Mouse (Mus musculus): Measurements from ENCODE around the gene Rnf186. TPM values are rescaled to one million over a fixed set of nuclear protein-coding genes. Genes with fewer than 3 reads are reported as not detected.

Gene Rnf186
- polyA plus RNA-seq (2015; fragmentation: Nextera tagmentation; extraction: Ambion mirVana), result 6.3 and 8.2 TPM in 2 replicates

GRCm38 (mm10) chr4:138966866-138967265, at the start of gene Rnf186:
TSS of gene Rnf186 (plus strand) at chr4:138967112.
- 75% methylated on average over 13 of the region's 13 CpGs for WGBS
- no peaks in the 10 kb centered on the region for H3K36me3 ChIP-seq
- no peaks in the 10 kb centered on the region for H3K9me3 ChIP-seq (replicated peaks)
- peak within 1 kb of the TSS; percentile 36 for H3K4me2 ChIP-seq
- H3K9ac ChIP-seq, result no peak within 1 kb of the TSS
- peaks cover 39% of the 10 kb centered on the region for H3K4me1 ChIP-seq
- peak within 1 kb of the TSS; percentile 15 for H3K4me3 ChIP-seq (replicated peaks)
- 0 out of 2 replicates have a peak, but pooled peaks have one; percentile 55 for ATAC-seq (replicated peaks; ENCODE audit: low FRiP score)
- H3K27ac ChIP-seq, result peak within 1 kb of the TSS; percentile 85
- H3K27me3 ChIP-seq, result no peaks in the 10 kb centered on the region

DNA sequence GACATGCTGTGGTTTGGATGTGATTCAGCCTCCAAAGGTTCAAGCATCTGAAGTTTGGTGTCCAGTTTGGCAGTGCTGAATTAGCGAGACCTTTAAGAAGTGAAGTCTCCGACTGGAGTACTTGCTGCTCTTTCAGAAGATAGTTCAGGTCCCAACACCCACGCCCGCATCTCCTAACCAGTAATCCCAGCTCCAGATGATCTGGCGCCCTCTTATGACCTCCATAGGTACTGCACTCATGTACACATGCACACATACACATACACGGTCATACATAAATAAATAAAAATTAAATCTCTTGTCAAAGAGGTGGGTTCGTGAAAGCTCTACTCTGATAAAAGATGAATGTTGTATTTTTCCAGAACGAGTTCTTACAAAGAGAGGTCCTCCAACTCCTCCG, 49.6 kb upstream of the Rnf186 start:
- Histone ChIP-seq H3K4me3 (replicated peaks) (no peak overlapping the region), H3K27ac (no peak overlapping the region), H3K9ac (no peak overlapping the region), H3K27me3 (peaks cover 9% of the 10 kb centered on the region; the same call in 1 of the 2 replicates), H3K4me1 (peaks cover 20% of the 10 kb centered on the region), H3K4me2 (no peak overlapping the region), H3K9me3 (replicated peaks) (no peaks in the 10 kb centered on the region), H3K36me3 (no peaks in the 10 kb centered on the region)
- 84% methylated on average over 9 of the region's 9 CpGs for WGBS
- no peak for ATAC-seq (replicated peaks; ENCODE audit: low FRiP score)

- Histone ChIP-seq H3K27ac (no peak overlapping the region), H3K4me3 (replicated peaks) (peak overlapping the region; percentile 28), H3K36me3 (no peaks in the 10 kb centered on the region), H3K4me1 (peaks cover 11% of the 10 kb centered on the region), H3K9me3 (replicated peaks) (no peaks in the 10 kb centered on the region), H3K4me2 (peak overlapping the region; percentile 56), H3K27me3 (peaks cover 14% of the 10 kb centered on the region), H3K9ac (no peak overlapping the region)
- no peak for ATAC-seq (replicated peaks; ENCODE audit: low FRiP score)
- WGBS, result 39% methylated on average over 20 of the region's 20 CpGs
Measured at GRCm38 (mm10) chr4:138921254-138922130, 45.4 kb upstream of the Rnf186 start.

DNA sequence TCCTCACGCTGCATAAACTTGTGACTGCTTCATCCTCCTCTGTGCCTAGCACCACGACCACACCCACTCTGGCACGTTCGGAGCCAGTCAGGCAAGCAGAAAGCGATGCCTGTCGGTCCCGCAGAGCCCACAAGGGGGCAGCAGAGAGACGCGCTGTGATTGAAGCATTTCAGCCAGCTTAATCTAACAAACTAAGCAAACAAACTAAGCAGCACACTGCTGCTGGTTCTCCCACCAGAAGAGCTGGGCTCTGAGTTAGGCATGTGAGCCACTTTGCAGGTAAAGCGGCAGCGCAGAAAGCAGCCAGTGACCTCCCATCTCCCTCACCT, 44.8 kb upstream of the Rnf186 start:
- peak; percentile 36; the same call in 1 of the 2 replicates for ATAC-seq (replicated peaks; ENCODE audit: low FRiP score)
- Histone ChIP-seq H3K27me3 (peaks cover 14% of the 10 kb centered on the region), H3K4me3 (replicated peaks) (peak overlapping the region; percentile 28)

DNA sequence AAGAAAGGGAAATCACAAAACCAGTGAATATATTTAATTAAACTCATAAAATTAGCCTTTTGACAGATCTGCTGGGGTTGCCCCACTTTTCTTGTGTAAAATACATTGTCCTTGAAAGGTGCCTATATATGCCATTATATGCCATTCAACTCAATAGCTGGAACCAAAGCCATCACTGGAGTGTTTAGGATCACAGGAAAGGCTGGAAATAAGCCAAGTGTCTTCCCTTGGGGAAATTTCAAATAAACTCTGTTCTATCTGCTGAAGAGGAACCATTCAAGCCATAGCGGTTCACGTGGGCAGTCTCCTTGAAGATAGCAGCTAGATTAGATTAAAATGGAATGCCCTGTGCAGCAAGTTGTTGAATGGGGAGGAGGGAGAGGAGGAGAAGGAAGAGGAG, 41.4 kb upstream of the Rnf186 start:
- ATAC-seq (replicated peaks; ENCODE audit: low FRiP score), result no peak
- Histone ChIP-seq H3K4me3 (replicated peaks) (no peak overlapping the region), H3K4me1 (peaks cover 11% of the 10 kb centered on the region), H3K9me3 (replicated peaks) (no peaks in the 10 kb centered on the region), H3K4me2 (no peak overlapping the region), H3K27ac (no peak overlapping the region), H3K36me3 (no peaks in the 10 kb centered on the region), H3K27me3 (peaks cover 14% of the 10 kb centered on the region), H3K9ac (no peak overlapping the region)
- 68% methylated on average over 2 of the region's 2 CpGs for WGBS

More for the DNA sequence above, 44.8 kb upstream of the Rnf186 start:
- peaks cover 11% of the 10 kb centered on the region for H3K4me1 ChIP-seq
- no peaks in the 10 kb centered on the region for H3K9me3 ChIP-seq (replicated peaks)
- WGBS, result 1% methylated on average over 11 of the region's 11 CpGs
- H3K4me2 ChIP-seq, result peak overlapping the region; percentile 56
- no peak overlapping the region for H3K9ac ChIP-seq
- H3K27ac ChIP-seq, result no peak overlapping the region
- H3K36me3 ChIP-seq, result no peaks in the 10 kb centered on the region

DNA sequence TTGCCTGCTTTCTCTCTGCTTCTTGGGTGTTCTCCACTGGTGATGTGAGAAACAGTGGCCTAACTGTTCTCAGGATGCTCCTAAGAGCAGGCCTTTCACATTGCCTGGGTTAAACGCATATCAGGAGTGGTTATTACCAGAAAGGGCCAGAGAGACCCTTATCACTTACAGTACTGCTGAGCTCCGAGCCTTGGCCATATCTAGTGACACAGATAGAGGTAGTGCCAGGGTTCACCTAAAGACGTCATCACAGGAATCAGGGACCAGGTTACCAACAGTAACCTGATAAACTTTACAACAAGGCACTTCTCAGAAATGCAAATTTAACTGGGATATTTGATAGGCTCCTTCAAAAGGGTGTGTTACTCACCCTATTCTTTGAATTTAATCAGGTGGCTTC, 33.0 kb upstream of the Rnf186 start:
- H3K4me1 ChIP-seq, result peaks cover 6% of the 10 kb centered on the region
- no peak for ATAC-seq (replicated peaks; ENCODE audit: low FRiP score)
- no peak overlapping the region for H3K4me2 ChIP-seq
- WGBS, result 62% methylated on average over 3 of the region's 3 CpGs
- no peaks in the 10 kb centered on the region for H3K27me3 ChIP-seq
- H3K9me3 ChIP-seq (replicated peaks), result no peaks in the 10 kb centered on the region
- no peak overlapping the region for H3K4me3 ChIP-seq (replicated peaks)
- H3K27ac ChIP-seq, result no peak overlapping the region
- no peaks in the 10 kb centered on the region for H3K36me3 ChIP-seq
- H3K9ac ChIP-seq, result no peak overlapping the region

DNA sequence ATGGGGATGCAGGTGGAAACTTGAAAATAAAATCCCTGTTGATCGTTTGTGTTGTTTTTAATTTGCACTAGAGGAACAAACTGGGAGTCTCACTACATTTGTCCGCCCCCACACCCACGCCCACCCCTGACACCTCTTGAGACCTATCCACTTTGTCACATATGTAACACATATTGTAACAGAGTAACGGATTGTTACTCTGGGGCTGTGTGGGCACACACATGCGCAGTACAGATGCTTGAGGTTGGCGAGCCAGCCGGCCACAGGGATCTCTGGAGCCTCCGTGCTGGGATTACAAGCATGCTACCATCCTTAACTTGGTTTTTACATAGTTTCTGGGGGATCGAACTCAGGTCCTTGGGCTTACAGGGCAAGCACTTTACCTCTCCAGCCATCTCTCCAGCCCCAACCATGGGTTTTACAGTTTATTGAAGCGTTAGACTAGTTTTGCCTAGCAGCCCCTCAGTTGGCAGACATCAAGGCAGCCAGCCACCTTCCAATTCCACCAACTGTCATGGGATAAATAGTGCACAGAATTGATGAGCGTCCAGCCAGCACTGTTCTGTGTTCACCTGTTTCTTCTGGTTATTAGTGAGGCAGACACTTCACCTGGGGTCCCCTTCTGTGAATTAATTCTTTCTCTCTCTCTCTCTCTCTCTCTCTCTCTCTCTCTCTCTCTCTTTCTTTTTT, 32.3 kb upstream of the Rnf186 start:
- no peaks in the 10 kb centered on the region for H3K27me3 ChIP-seq
- H3K9ac ChIP-seq, result no peak overlapping the region
- H3K27ac ChIP-seq, result no peak overlapping the region
- H3K4me2 ChIP-seq, result no peak overlapping the region
- no peak overlapping the region for H3K4me3 ChIP-seq (replicated peaks)
- H3K9me3 ChIP-seq (replicated peaks), result no peaks in the 10 kb centered on the region
- WGBS, result 82% methylated on average over 11 of the region's 11 CpGs
- peaks cover 13% of the 10 kb centered on the region for H3K4me1 ChIP-seq
- no peaks in the 10 kb centered on the region for H3K36me3 ChIP-seq
- no peak for ATAC-seq (replicated peaks; ENCODE audit: low FRiP score)

DNA sequence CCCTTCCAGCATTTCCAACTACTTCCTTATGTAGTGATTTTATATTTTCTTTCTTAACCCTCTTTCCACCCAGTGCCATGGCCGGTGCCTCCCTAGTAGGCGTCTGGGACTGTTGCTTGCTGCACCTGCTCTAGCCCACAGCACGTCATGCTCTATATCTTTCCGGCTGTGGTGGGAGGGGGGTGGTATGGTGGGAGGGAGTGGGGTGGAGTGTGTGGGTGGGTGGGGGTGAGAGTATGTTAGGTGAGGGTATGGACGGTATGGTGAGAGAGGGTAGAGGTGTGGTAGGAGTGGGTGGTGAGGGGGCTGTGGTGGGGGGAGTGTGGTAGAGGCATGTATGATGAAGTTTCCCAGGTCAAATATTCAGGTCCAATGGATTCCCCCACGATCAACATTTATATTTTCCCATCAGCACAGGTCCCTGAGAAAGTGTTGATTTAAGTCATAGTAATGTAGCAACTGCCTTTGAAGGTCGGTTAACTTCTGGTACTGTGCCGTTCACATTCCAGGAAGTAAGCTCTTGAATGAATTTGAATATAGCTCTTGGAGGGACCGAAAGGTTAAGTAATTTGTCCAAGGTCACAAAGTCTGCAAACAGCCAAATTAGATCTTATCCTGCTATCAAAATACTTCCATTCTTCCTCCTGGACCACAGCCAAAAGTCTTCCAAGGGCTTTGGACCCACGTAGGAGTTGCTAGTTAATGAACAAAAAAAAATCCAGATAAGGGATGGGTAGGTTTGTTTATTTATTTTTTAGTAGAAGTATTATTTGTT, 28.2 kb upstream of the Rnf186 start:
- 37% methylated on average over 10 of the region's 10 CpGs for WGBS
- peaks cover 35% of the 10 kb centered on the region for H3K4me1 ChIP-seq
- no peak overlapping the region for H3K4me2 ChIP-seq
- H3K27me3 ChIP-seq, result no peaks in the 10 kb centered on the region
- H3K27ac ChIP-seq, result peak overlapping the region; percentile 57
- H3K9ac ChIP-seq, result no peak overlapping the region
- no peaks in the 10 kb centered on the region for H3K36me3 ChIP-seq
- no peak overlapping the region for H3K4me3 ChIP-seq (replicated peaks)
- peak; percentile 43; the same call in 1 of the 2 replicates for ATAC-seq (replicated peaks; ENCODE audit: low FRiP score)
- H3K9me3 ChIP-seq (replicated peaks), result no peaks in the 10 kb centered on the region

- H3K4me3 ChIP-seq (replicated peaks), result no peak overlapping the region
- no peak overlapping the region for H3K9ac ChIP-seq
- no peak for ATAC-seq (replicated peaks; ENCODE audit: low FRiP score)
- H3K9me3 ChIP-seq (replicated peaks), result no peaks in the 10 kb centered on the region
- no peaks in the 10 kb centered on the region for H3K27me3 ChIP-seq
- H3K4me2 ChIP-seq, result no peak overlapping the region
- peaks cover 38% of the 10 kb centered on the region for H3K4me1 ChIP-seq
- WGBS, result 69% methylated on average over 4 of the region's 4 CpGs
- peak overlapping the region; percentile 57; the same call in 1 of the 2 replicates for H3K27ac ChIP-seq
- H3K36me3 ChIP-seq, result no peaks in the 10 kb centered on the region
Measured at GRCm38 (mm10) chr4:138939481-138939880, 27.4 kb upstream of the Rnf186 start.

GRCm38 (mm10) chr4:138941401-138941800, 25.5 kb upstream of the Rnf186 start:
- ATAC-seq (replicated peaks; ENCODE audit: low FRiP score), result no peak
- Histone ChIP-seq H3K4me2 (no peak overlapping the region), H3K36me3 (no peaks in the 10 kb centered on the region), H3K9me3 (replicated peaks) (no peaks in the 10 kb centered on the region), H3K4me1 (peaks cover 38% of the 10 kb centered on the region), H3K27me3 (no peaks in the 10 kb centered on the region), H3K27ac (peak overlapping the region; percentile 80), H3K4me3 (replicated peaks) (no peak overlapping the region), H3K9ac (no peak overlapping the region)
- WGBS, result 19% methylated on average over 7 of the region's 7 CpGs

DNA sequence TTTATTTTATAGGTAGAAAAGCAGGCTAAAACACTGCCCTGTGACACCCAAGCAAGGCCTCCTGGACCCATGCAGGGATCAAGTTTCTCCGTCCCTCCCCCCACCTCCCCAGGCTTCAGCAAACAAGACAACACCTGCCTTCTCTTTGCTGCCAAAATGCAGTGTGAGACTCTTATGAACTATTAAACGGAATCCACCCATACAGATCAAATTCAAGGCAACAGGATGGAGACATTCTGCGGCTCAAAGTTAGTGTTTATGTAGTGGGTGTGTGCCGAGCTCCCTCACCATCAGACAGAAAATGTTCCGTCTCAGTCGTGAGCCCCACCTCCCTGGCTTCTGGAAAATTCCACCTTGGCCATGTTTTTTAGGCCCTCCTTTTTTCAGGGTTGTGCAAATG, 24.9 kb upstream of the Rnf186 start:
- 0 out of 2 replicates have a peak, but pooled peaks have one; percentile 31 for ATAC-seq (replicated peaks; ENCODE audit: low FRiP score)
- 17% methylated on average over 6 of the region's 6 CpGs for WGBS
- H3K4me2 ChIP-seq, result no peak overlapping the region
- H3K36me3 ChIP-seq, result no peaks in the 10 kb centered on the region
- no peaks in the 10 kb centered on the region for H3K9me3 ChIP-seq (replicated peaks)
- peak overlapping the region; percentile 80 for H3K27ac ChIP-seq
- peaks cover 38% of the 10 kb centered on the region for H3K4me1 ChIP-seq
- no peak overlapping the region for H3K9ac ChIP-seq
- H3K27me3 ChIP-seq, result no peaks in the 10 kb centered on the region
- H3K4me3 ChIP-seq (replicated peaks), result no peak overlapping the region

All from kidney, embryonic 15.5 days (tissue).